Mouse (Mus musculus) layer of hippocampus, postnatal 10 days (tissue): ENCODE results near the gene Etv6. TPM values are rescaled to one million over a fixed set of nuclear protein-coding genes. Genes with fewer than 3 reads are reported as not detected.

Experiments used
- DNase-seq, 2 experiments: peaks; one replicate each; pipeline ENCODE4 v3.0.0; 2021; ENCODE audit warnings: low spot score in 2 of 2
- total RNA-seq, 2 experiments: library from RNA; stranded (reverse); gene quantifications; 2 replicates each; pipeline ENCODE4 v1.2.3; 2021

Gene Etv6
- total RNA-seq, 2 experiments from 2014 or later: 12.0 to 13.8 TPM

- no peak for DNase-seq
Observed at GRCm38 (mm10) chr6:134140718-134141615, 105.5 kb downstream of the Etv6 start.

DNA sequence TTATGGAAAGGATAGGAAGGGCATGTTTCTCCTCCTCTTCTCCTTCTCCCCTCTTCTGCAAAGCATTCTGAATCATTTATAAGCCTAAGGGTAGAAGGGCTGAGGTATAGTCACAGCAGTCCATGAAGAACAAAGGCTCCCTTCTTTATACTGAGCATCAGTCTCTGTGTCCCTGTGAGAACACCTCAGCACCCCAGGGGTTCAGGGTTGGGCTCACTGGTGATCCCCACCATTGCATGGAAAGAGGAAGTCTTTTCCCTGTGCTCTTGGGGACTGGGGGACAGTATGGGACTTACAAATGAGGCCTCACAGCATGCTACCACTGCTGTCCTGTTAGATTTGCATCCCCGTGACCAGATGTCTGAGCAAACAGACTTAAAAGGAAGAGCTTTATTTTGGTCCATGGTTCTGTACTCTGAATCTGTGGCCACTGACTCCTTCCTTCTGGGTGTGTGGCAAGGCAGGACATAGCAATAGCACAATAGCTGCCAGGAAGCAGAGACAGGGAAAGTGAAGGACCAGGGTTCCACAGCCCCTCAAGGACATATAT is 106.2 kb downstream of the Etv6 start:
- DNase-seq: no peak

DNA sequence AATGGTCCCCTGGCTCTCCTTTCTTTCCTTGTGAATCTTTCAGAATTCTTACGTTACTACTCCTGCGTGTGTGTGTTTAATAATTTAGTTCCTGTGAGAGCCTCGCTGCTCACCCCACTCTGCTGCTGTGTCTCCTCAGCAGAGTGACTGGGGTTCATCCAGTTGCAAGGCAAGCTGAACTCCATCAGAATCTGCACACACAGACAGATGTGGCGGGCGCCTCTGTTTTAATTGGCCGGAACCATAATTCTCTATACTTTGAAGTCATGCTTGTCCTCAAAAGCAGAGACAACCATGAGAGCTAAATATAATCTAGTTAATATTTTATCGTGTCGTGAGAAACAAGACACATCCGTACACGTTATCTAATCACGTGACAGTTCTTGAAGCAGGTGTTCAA is 107.2 kb downstream of the Etv6 start:
- DNase-seq: no peak

- no peak for DNase-seq
Observed at GRCm38 (mm10) chr6:134143649-134144097, 108.2 kb downstream of the Etv6 start.

DNA sequence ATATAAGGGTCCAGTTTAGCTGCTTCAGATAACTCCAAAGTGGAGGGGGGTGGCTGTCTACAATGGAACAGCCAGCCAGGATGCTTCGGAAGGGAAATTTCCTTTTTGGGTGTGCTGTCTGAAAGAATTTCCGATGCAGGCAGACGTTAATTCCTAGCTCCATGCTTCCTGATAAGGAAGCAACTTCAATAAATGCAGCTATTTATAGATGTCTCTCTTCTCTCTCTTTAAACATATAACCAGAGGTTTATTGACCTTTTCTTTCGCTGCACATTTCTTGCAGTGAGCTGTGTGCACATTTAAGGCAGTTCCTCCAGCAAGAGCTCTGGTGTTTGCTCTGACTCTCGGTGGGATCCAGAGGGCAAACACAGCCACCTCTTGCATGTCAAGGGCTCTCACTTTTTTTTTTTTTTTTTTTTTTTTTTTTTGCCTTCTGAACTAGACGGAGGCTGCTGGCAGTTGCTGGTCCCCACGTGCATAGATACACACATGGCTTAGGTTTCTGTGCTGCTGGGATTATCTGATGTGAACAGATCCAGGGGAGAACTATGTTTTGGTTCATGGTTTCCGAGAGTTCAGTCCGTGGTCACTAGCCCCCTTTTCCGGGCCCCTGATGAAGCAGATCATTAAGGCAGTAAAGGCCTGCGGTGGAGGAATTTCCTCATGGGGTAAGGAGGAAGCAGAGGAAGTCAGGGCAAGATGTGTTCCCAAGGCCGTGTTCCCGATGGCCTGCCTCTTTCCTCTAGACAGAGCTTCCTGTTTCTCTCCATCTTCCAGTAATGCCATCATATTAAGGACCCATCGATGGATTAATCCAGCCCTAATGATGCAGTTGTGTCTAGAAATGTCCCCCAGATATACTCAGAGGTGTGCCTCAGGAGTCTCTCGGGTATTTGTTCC is 109.0 kb downstream of the Etv6 start:
- DNase-seq: no peak

DNA sequence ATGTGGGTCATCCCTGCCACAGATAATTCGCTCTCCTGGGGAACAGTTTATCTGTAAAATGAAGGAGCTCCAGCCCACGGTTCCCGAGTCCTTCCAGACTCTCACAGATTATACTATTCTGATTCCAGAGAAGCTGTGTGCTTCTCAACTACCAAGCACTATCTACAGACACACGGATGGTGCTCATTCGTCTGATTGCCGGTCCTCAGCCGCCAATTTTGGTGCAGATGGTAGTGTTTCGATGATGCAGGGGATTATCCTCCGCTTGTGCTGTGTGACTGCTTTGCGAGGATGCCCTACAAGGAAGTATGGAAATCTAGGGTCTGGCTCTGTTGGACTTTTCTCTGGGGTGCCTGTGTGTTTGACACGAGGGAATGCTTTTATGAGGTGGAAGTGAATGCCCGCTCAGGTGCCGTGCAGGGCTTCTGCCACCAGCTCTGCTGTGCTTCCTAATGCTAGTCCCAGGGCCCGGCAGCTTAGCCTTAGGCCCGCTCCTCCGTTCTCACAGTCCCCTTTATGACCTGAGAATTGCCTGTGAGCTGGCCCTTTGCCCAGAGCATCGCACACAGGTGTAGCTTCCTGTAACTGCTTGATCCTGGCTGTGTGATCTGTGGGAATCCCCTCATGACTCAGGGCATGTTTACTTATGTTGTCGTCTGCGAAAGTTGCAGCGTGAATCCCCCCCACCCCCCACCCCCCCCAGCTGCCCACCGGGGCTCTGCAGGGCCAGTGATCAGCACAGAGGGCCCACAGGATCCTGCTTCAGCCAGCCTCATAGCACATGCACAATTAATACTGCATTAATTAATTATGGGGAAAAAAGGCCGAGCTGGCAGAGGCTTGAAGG is 112.3 kb downstream of the Etv6 start:
- no peak for DNase-seq

GRCm38 (mm10) chr6:134148443-134148942 is 113.0 kb downstream of the Etv6 start:
- DNase-seq: no peak

DNA sequence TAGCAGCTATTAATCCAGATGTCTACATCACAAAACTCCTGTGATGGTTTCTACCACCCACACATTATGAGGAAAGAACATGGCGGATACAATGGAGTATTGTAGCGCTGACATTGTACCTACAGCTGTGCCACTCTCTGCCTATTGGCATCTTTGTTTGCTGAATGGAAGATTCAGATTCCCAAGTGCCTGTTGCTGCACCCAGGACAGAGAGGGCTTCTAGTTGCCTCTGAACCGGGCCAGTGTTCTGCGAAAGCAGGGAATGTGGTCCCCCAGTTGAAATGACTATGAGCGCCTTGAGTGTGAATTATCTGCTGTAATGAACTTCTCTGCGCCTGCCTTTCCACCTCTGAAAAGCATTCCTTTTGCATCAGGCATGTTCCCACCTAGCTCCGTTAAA is 114.1 kb downstream of the Etv6 start:
- DNase-seq: no peak

GRCm38 (mm10) chr6:134151022-134151680 is 115.7 kb downstream of the Etv6 start:
- DNase-seq: no peak

- peak in 1 of 2 experiments; percentile 24 for DNase-seq
Observed at GRCm38 (mm10) chr6:134151853-134152505, 116.5 kb downstream of the Etv6 start.

DNA sequence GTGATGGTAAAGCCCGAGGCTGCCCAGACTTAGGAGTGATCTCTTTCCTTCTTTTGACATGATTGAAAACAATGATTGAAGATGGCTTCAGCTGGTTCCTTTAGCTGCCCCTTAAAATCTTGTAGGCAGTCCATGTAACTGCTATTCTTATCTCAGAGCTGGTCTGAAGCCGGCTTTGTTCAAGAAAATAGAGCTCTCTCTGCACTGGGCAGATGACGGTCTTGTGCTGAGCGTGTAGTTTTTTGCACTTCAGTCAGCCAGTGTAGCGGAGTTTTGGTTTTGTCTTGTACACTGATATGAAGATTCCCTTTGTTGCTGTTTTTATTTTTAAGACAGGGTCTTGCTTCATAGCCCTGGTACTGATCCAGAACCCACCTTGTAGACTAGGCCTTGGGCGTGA is 117.0 kb downstream of the Etv6 start:
- no peak for DNase-seq

DNA sequence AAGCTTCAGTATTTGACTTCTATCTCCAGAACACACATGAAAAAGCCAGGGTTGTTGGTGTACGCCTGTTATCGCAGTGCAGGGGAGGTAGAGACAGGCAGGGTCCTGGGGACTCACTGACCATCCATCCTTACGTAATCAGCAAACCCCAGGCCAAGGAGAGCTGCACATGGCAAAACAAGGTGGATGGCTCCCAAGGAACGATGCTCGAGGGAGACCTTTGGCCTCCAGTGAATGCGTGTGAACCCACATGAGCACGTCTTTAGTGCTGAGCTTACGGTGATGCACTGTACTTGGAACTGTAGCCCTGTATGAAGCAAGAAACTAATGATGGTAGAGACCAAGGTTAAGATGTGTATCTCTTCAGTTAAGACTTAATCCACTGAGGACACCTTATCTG is 119.2 kb downstream of the Etv6 start:
- no peak for DNase-seq

GRCm38 (mm10) chr6:134155900-134156623 is 120.6 kb downstream of the Etv6 start:
- DNase-seq: no peak

GRCm38 (mm10) chr6:134157533-134158115 is 122.1 kb downstream of the Etv6 start:
- no peak for DNase-seq

GRCm38 (mm10) chr6:134158201-134158600 is 122.7 kb downstream of the Etv6 start:
- DNase-seq: no peak

GRCm38 (mm10) chr6:134159672-134160071 is 124.2 kb downstream of the Etv6 start:
- no peak for DNase-seq

DNA sequence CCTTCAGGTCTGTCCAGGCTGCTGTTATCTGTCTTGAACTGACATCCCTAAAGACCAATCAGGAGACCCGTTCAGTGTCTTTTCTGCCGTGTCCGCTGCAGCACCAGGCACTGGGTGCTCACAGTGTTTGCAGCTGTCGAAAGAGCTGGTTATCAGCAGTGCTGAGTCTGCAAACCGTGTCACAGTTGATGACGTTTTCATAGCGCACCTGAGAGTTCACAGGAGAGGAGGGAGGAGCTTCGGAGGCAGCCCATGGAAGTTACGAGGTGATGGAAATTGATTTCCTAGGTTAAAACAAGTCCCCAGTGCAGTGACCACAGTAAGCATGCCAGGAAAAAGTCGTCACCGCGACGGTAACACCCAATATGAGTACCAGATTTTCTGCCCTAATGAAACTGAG is 125.5 kb downstream of the Etv6 start:
- no peak for DNase-seq

GRCm38 (mm10) chr6:134163346-134163745 is 127.8 kb downstream of the Etv6 start:
- no peak for DNase-seq
